Mouse (Mus musculus) hindbrain, embryonic 11.5 days (tissue): ENCODE data around the gene Fthl17e. TPM values are rescaled to one million over a fixed set of nuclear protein-coding genes. Genes with fewer than 3 reads are reported as not detected.

Source experiments
- polyA plus RNA-seq: library from polyadenylated mRNA; unstranded; fragments of >200 nt; fragmentation: Nextera tagmentation; extraction: Ambion mirVana; gene quantifications from 2 replicates; pipeline ENCODE4 v1.2.1, GENCODE M21; 2014

Gene Fthl17e
- polyA plus RNA-seq, 1 experiment from 2014 or later: not detected

Other genes starting within 250 kb of the Fthl17e start
- gene Ssxb5, start 229.8 kb upstream of the Fthl17e start, polyA plus RNA-seq: not detected in 2 replicates
- gene Gm6592, start 189.5 kb upstream of the Fthl17e start, polyA plus RNA-seq: not detected in 2 replicates
- gene Gm5751, start 159.2 kb upstream of the Fthl17e start, polyA plus RNA-seq: not detected in 2 replicates
- gene B630019K06Rik, start 141.1 kb upstream of the Fthl17e start, polyA plus RNA-seq: 6.7 and 7.1 TPM in 2 replicates
- gene Fthl17b, start 70.5 kb upstream of the Fthl17e start, polyA plus RNA-seq: not detected in 2 replicates
- not detected in 2 replicates for gene Fthl17c, start 56.9 kb upstream of the Fthl17e start, polyA plus RNA-seq
- gene Fthl17d, start 46.7 kb upstream of the Fthl17e start, polyA plus RNA-seq: not detected in 2 replicates
- gene Fthl17f, start 29.5 kb downstream of the Fthl17e start, polyA plus RNA-seq: not detected in 2 replicates
- gene 4930402K13Rik, start 71.1 kb downstream of the Fthl17e start, polyA plus RNA-seq: not detected in 2 replicates
- 0.73 and 1.0 TPM in 2 replicates for gene Lancl3, start 166.4 kb downstream of the Fthl17e start, polyA plus RNA-seq
- 0.25 TPM in 1 of 2 replicates, not detected in the other for gene Gm14862, start 223.4 kb downstream of the Fthl17e start, polyA plus RNA-seq
- gene Xk, start 239.3 kb downstream of the Fthl17e start, polyA plus RNA-seq: 2.6 and 3.1 TPM in 2 replicates